9 mouse cellular contexts compared by ENCODE assay signal in genomic region chr4:73791186-73791540, GRCm38 (mm10). TPM values are rescaled to one million over a fixed set of nuclear protein-coding genes. Genes with fewer than 3 reads are reported as not detected.
DNase-seq lines count a peak whose midpoint lies in the region; ATAC-seq and TF ChIP-seq lines count a peak whose summit lies in the region.
"Had no signal": no experiment of that assay in that cellular context is flagged by ENCODE, and none has a peak within 500 bp of the region (broad histone marks: within the 10 kb centered on the region; RNA-seq: fewer than 3 reads in every experiment).

No protein-coding gene starts in this region.

- H3K4me2 ChIP-seq in heart, embryonic 11.5 days: peak overlapping the region; percentile 95
- peak overlapping the region; percentile 98 for H3K4me2 ChIP-seq in hindbrain, embryonic 11.5 days (replicated peaks; ENCODE audit: low read depth, low read length)
- H3K4me2 ChIP-seq in liver, postnatal 0 days (ENCODE audit: low read depth, low read length): peak overlapping the region; percentile 51; the same call in 1 of the 2 replicates

- TF ChIP-seq POLR2A in ES-Bruce4 (IDR thresholded peaks at IDR 0.05; ENCODE audit: insufficient read depth, low read length): no peak

- H3K4me1 ChIP-seq in heart, embryonic 11.5 days (ENCODE audit: control insufficient read depth, insufficient read depth, low read length): no peaks in the 10 kb centered on the region; the same call in 1 of the 2 replicates
- H3K4me1 ChIP-seq in ES-Bruce4 (ENCODE audit: control insufficient read depth, insufficient read depth, low read length): no peaks in the 10 kb centered on the region
- H3K4me1 ChIP-seq in hindbrain, embryonic 11.5 days (replicated peaks; ENCODE audit: control insufficient read depth, insufficient read depth, low read length): 0 out of 2 replicates have a peak, but pooled peaks cover 2% of the 10 kb centered on the region
- H3K4me1 ChIP-seq in liver, postnatal 0 days (ENCODE audit: insufficient read depth): no peaks in the 10 kb centered on the region

- H3K9me3 ChIP-seq in heart, embryonic 11.5 days (replicated peaks; ENCODE audit: control insufficient read depth, low read length): no peaks in the 10 kb centered on the region
- H3K9me3 ChIP-seq in ES-Bruce4 (replicated peaks; ENCODE audit: control insufficient read depth, insufficient read depth, low read length, poor library complexity, severe bottlenecking): no peaks in the 10 kb centered on the region
- no peaks in the 10 kb centered on the region for H3K9me3 ChIP-seq in hindbrain, embryonic 11.5 days (ENCODE audit: control insufficient read depth, low read length)
- H3K9me3 ChIP-seq in liver, postnatal 0 days (ENCODE audit: low read length): no peaks in the 10 kb centered on the region

- no peak for ATAC-seq in heart, embryonic 11.5 days (replicated peaks; ENCODE audit: insufficient number of reproducible peaks, low FRiP score, low TSS enrichment)
- ATAC-seq in hindbrain, embryonic 11.5 days (ENCODE audit: low FRiP score): no peak; the same call in 1 of the 2 replicates
- ATAC-seq in liver, postnatal 0 days: no peak

- no peaks in the 10 kb centered on the region for H3K36me3 ChIP-seq in heart, embryonic 11.5 days (ENCODE audit: control insufficient read depth, insufficient read depth, low read length)
- no peaks in the 10 kb centered on the region for H3K36me3 ChIP-seq in ES-Bruce4 (ENCODE audit: control insufficient read depth, insufficient read depth, low read length, poor library complexity, severe bottlenecking)
- no peaks in the 10 kb centered on the region for H3K36me3 ChIP-seq in hindbrain, embryonic 11.5 days (ENCODE audit: control insufficient read depth, insufficient read depth, low read length)
- H3K36me3 ChIP-seq in liver, postnatal 0 days (replicated peaks; ENCODE audit: insufficient read depth, low read length): no peaks in the 10 kb centered on the region

- H3K27ac ChIP-seq in heart, embryonic 11.5 days (ENCODE audit: low read depth, low read length): no peak overlapping the region
- no peak overlapping the region for H3K27ac ChIP-seq in ES-Bruce4 (ENCODE audit: insufficient read depth, low read length)
- no peak overlapping the region for H3K27ac ChIP-seq in hindbrain, embryonic 11.5 days (ENCODE audit: low read depth, low read length)
- H3K27ac ChIP-seq in liver, postnatal 0 days (ENCODE audit: low read depth): no peak overlapping the region

- no peak for TF ChIP-seq CTCF in ES-Bruce4 (IDR thresholded peaks at IDR 0.05; ENCODE audit: low read depth, low read length)
- TF ChIP-seq CTCF in liver, postnatal 0 days (IDR thresholded peaks at IDR 0.05; ENCODE audit: low read depth): no peak

- WGBS in heart, embryonic 11.5 days (ENCODE audit: insufficient replicate concordance): 18% methylated on average over 3 of the region's 3 CpGs
- 46% methylated on average over 3 of the region's 3 CpGs for WGBS in hindbrain, embryonic 11.5 days
- WGBS in liver, postnatal 0 days (ENCODE audit: insufficient replicate concordance): 32% methylated on average over 3 of the region's 3 CpGs

- peaks cover 11% of the 10 kb centered on the region for H3K27me3 ChIP-seq in heart, embryonic 11.5 days (ENCODE audit: control insufficient read depth, insufficient read depth, low read length)
- peaks cover 9% of the 10 kb centered on the region for H3K27me3 ChIP-seq in ES-Bruce4 (ENCODE audit: control insufficient read depth, insufficient read depth, low read length, poor library complexity, severe bottlenecking)
- peaks cover 14% of the 10 kb centered on the region for H3K27me3 ChIP-seq in hindbrain, embryonic 11.5 days (ENCODE audit: control insufficient read depth, insufficient read depth, low read length)
- peaks cover 15% of the 10 kb centered on the region; the same call in 1 of the 2 replicates for H3K27me3 ChIP-seq in liver, postnatal 0 days (ENCODE audit: insufficient read depth, low read length)

- DNase-seq in heart, postnatal 14 days: no peak
- no peak for DNase-seq in hindbrain, embryonic 11.5 days (ENCODE audit: low spot score)
- no peak for DNase-seq in liver, postnatal 0 days
- no peak for DNase-seq in ovary, postnatal 10 days (ENCODE audit: low spot score)
- no peak for DNase-seq in gastrocnemius, postnatal 10 days
- no peak for DNase-seq in kidney, postnatal 14 days
- DNase-seq: cerebellum, adult 9-11 months had no signal

- intact Hi-C loops in heart, postnatal 14 days (cut with DNase I): no loop called here

- TF ChIP-seq EP300 in ES-Bruce4 (IDR thresholded peaks at IDR 0.05; ENCODE audit: insufficient read depth, low read depth, low read length): no peak
- no peak for TF ChIP-seq EP300 in liver, postnatal 0 days (IDR thresholded peaks at IDR 0.05; ENCODE audit: low read depth)

- peak overlapping the region; percentile 56 for H3K4me3 ChIP-seq in heart, embryonic 11.5 days (ENCODE audit: low read depth, low read length)
- peak overlapping the region; percentile 30; the same call in 1 of the 2 replicates for H3K4me3 ChIP-seq in ES-Bruce4 (ENCODE audit: low read depth, low read length)
- peak overlapping the region; percentile 45 for H3K4me3 ChIP-seq in hindbrain, embryonic 11.5 days (ENCODE audit: low read depth, low read length)
- H3K4me3 ChIP-seq in liver, postnatal 0 days (ENCODE audit: low read depth, low read length): no peak overlapping the region

- no peak overlapping the region for H3K9ac ChIP-seq in heart, embryonic 11.5 days (ENCODE audit: low read depth, low read length)
- no peak overlapping the region for H3K9ac ChIP-seq in ES-Bruce4 (ENCODE audit: low read depth, poor library complexity, severe bottlenecking)
- peak overlapping the region; percentile 49; the same call in 1 of the 2 replicates for H3K9ac ChIP-seq in hindbrain, embryonic 11.5 days (ENCODE audit: low read depth, low read length)
- no peak overlapping the region for H3K9ac ChIP-seq in liver, postnatal 0 days (replicated peaks)

RNA-seq across cellular contexts. Expression of gene Rasef, which starts 0.4 kb away (rescaled TPM):
- 1.2 and 1.7 TPM in 2 replicates for polyA plus RNA-seq in heart, embryonic 11.5 days (2014; fragmentation: Nextera tagmentation; extraction: Ambion mirVana)
- total RNA-seq in heart, postnatal 14 days (2021): under 1 TPM; 0.49 to 0.53 TPM
- polyA plus RNA-seq in ES-Bruce4 (2011; ENCODE audit: insufficient read depth, insufficient read length, low read depth, missing spikeins): 3.1 and 3.2 TPM in 2 replicates
- 0.59 and 0.78 TPM in 2 replicates for polyA plus RNA-seq in hindbrain, embryonic 11.5 days (2014; fragmentation: Nextera tagmentation; extraction: Ambion mirVana)
- 0.02 and 0.06 TPM in 2 replicates for polyA plus RNA-seq in liver, postnatal 0 days (2015; fragmentation: Nextera tagmentation; extraction: Ambion mirVana)
- total RNA-seq in gastrocnemius, postnatal 10 days (2021): under 1 TPM in 1 of 2 experiments, not detected in 1; 0.07 TPM
